Mouse (Mus musculus) MEL (cell line): ENCODE measurements around the gene 1700029J07Rik. TPM values are rescaled to one million over a fixed set of nuclear protein-coding genes. Genes with fewer than 3 reads are reported as not detected.
A peak's percentile ranks its signal among the peaks of the same experiment; 100 is the strongest.

Source experiments
- DNase-seq: peaks from one replicate; pipeline ENCODE4 v3.0.0; 2011; ENCODE audit warnings: low read depth, low spot score
- H3K27ac ChIP-seq: 2 replicates; pipeline ENCODE4 v1.5.1; 2012; ENCODE audit warnings: low read depth, mild to moderate bottlenecking, control low read depth, low read length, moderate library complexity; ENCODE audit not compliant: control insufficient read depth
- H3K27me3 ChIP-seq, 2 experiments: fragments of 150-350 bp in 1 of 2; sonication (generic) in 1 of 2; 2 replicates each; pipeline ENCODE4 v1.6.1; 2012; ENCODE audit warnings: low read length in 2 of 2, mild to moderate bottlenecking in 2 of 2, improper control_type of control experiment in 1 of 2, moderate library complexity in 1 of 2; ENCODE audit not compliant: insufficient read depth in 2 of 2, control insufficient read depth in 1 of 2
- H3K36me3 ChIP-seq, 2 experiments: 2 replicates each; pipeline ENCODE4 v1.6.1; 2012 to 2014; ENCODE audit warnings: low read length in 2 of 2, improper control_type of control experiment in 1 of 2, inconsistent platforms in 1 of 2, mild to moderate bottlenecking in 1 of 2; ENCODE audit not compliant: insufficient read depth in 2 of 2, control insufficient read depth in 1 of 2
- H3K4me1 ChIP-seq, 2 experiments: fragments of 150-350 bp in 1 of 2; sonication (generic) in 1 of 2; 2 replicates each; pipeline ENCODE4 v1.6.1; 2012; ENCODE audit warnings: low read length in 2 of 2, improper control_type of control experiment in 1 of 2, mild to moderate bottlenecking in 1 of 2; ENCODE audit not compliant: insufficient read depth in 2 of 2, control insufficient read depth in 1 of 2
- H3K4me3 ChIP-seq, 2 experiments: fragments of 150-350 bp in 1 of 2; sonication (generic) in 1 of 2; 2 replicates each; pipeline ENCODE4 v1.5.1; 2012; ENCODE audit warnings: low read depth in 2 of 2, low read length in 2 of 2, mild to moderate bottlenecking in 2 of 2, moderate library complexity in 2 of 2, control low read depth in 1 of 2, improper control_type of control experiment in 1 of 2; ENCODE audit not compliant: control insufficient read depth in 1 of 2, insufficient read depth in 1 of 2
- H3K79me2 ChIP-seq: 2 replicates; pipeline ENCODE4 v1.6.1; 2012; ENCODE audit warnings: mild to moderate bottlenecking, low read length, moderate library complexity; ENCODE audit not compliant: control insufficient read depth, poor library complexity, insufficient read depth
- H3K9ac ChIP-seq: 2 replicates; pipeline ENCODE4 v1.6.1; 2012; ENCODE audit warnings: low read depth, mild to moderate bottlenecking, control low read depth, low read length, moderate library complexity; ENCODE audit not compliant: control insufficient read depth, poor library complexity, severe bottlenecking
- H3K9me3 ChIP-seq: fragments of 150-350 bp; sonication (generic); replicated peaks from 2 replicates; pipeline ENCODE4 v1.6.1; 2012; ENCODE audit warnings: mild to moderate bottlenecking, low read length, improper control_type of control experiment, moderate library complexity; ENCODE audit not compliant: insufficient read depth
- CHD2 ChIP-seq: IDR thresholded peaks from 2 replicates; pipeline ENCODE4 v1.6.1; 2011; ENCODE audit warnings: low read length, improper control_type of control experiment
- ELF1 ChIP-seq: IDR thresholded peaks from 2 replicates; pipeline ENCODE4 v1.6.1; 2014; ENCODE audit warnings: low read depth, mild to moderate bottlenecking, inconsistent platforms, low read length, improper control_type of control experiment, moderate library complexity
- EP300 ChIP-seq, 2 experiments: IDR thresholded peaks; 2 replicates each; pipeline ENCODE4 v1.6.1; 2011; ENCODE audit warnings: improper control_type of control experiment in 2 of 2, low read length in 2 of 2, low read depth in 1 of 2, mild to moderate bottlenecking in 1 of 2
- ETS1 ChIP-seq: IDR thresholded peaks from 2 replicates; pipeline ENCODE4 v1.6.1; 2012; ENCODE audit warnings: low read depth, mild to moderate bottlenecking, inconsistent platforms, low read length, improper control_type of control experiment, moderate library complexity
- GABPA ChIP-seq: IDR thresholded peaks from 2 replicates; pipeline ENCODE4 v1.6.1; 2012; ENCODE audit warnings: low read depth, mild to moderate bottlenecking, inconsistent platforms, low read length, improper control_type of control experiment, moderate library complexity
- GATA1 ChIP-seq: IDR thresholded peaks from 2 replicates; pipeline ENCODE4 v1.6.1; 2011; ENCODE audit warnings: low read depth, low read length, improper control_type of control experiment
- JUND ChIP-seq: IDR thresholded peaks from 2 replicates; pipeline ENCODE4 v1.6.1; 2011; ENCODE audit warnings: low read depth, mild to moderate bottlenecking, improper control_type of control experiment, low read length
- KAT2A ChIP-seq: conservative IDR thresholded peaks from 2 replicates; pipeline ENCODE4 v1.6.1; 2012; ENCODE audit warnings: low read depth, low read length, improper control_type of control experiment, inconsistent platforms
- MAX ChIP-seq: IDR thresholded peaks from 2 replicates; pipeline ENCODE4 v1.6.1; 2011; ENCODE audit warnings: low read length, improper control_type of control experiment
- MEF2A ChIP-seq: IDR thresholded peaks from 2 replicates; pipeline ENCODE4 v1.6.1; 2014; ENCODE audit warnings: low read depth, mild to moderate bottlenecking, inconsistent platforms, low read length, improper control_type of control experiment; ENCODE audit not compliant: poor library complexity, insufficient replicate concordance, severe bottlenecking; ENCODE audit errors: extremely low read depth
- MXI1 ChIP-seq: IDR thresholded peaks from 2 replicates; pipeline ENCODE4 v1.6.1; 2011; ENCODE audit warnings: mild to moderate bottlenecking, low read depth, low read length, improper control_type of control experiment
- MYB ChIP-seq: IDR thresholded peaks from 2 replicates; pipeline ENCODE4 v1.6.1; 2011; ENCODE audit warnings: mild to moderate bottlenecking, low read depth, low read length, improper control_type of control experiment
- MYC ChIP-seq: IDR thresholded peaks from 2 replicates; pipeline ENCODE4 v1.6.1; 2011; ENCODE audit warnings: low read depth, mild to moderate bottlenecking, low read length, improper control_type of control experiment, moderate library complexity
- NELFE ChIP-seq: IDR thresholded peaks from 2 replicates; pipeline ENCODE4 v1.6.1; 2011; ENCODE audit warnings: low read depth, low read length, improper control_type of control experiment
- POLR2A ChIP-seq, 2 experiments: IDR thresholded peaks; 2 replicates each; pipeline ENCODE4 v1.6.1; 2011 to 2012; ENCODE audit warnings: low read length in 2 of 2, mild to moderate bottlenecking in 2 of 2, control low read depth in 1 of 2, improper control_type of control experiment in 1 of 2, low read depth in 1 of 2, moderate library complexity in 1 of 2; ENCODE audit not compliant: control insufficient read depth in 1 of 2, insufficient read depth in 1 of 2, poor library complexity in 1 of 2
- POLR2AphosphoS2 ChIP-seq: IDR thresholded peaks from 2 replicates; pipeline ENCODE4 v1.6.1; 2011; ENCODE audit warnings: low read length, improper control_type of control experiment
- RAD21 ChIP-seq: IDR thresholded peaks from 2 replicates; pipeline ENCODE4 v1.6.1; 2011; ENCODE audit warnings: mild to moderate bottlenecking, low read depth, low read length, improper control_type of control experiment
- SMC3 ChIP-seq: IDR thresholded peaks from 2 replicates; pipeline ENCODE4 v1.6.1; 2011; ENCODE audit warnings: low read depth, low read length, improper control_type of control experiment
- TAL1 ChIP-seq: IDR thresholded peaks from 2 replicates; pipeline ENCODE4 v1.6.1; 2012; ENCODE audit warnings: mild to moderate bottlenecking, inconsistent platforms, low read length, moderate library complexity, mixed read lengths
- TBP ChIP-seq: IDR thresholded peaks from 2 replicates; pipeline ENCODE4 v1.8.0; 2011; ENCODE audit warnings: low read depth, low read length, improper control_type of control experiment
- TCF12 ChIP-seq: IDR thresholded peaks from 2 replicates; pipeline ENCODE4 v1.6.1; 2014; ENCODE audit warnings: low read depth, mild to moderate bottlenecking, inconsistent platforms, low read length, improper control_type of control experiment, moderate library complexity
- UBTF ChIP-seq: IDR thresholded peaks from 2 replicates; pipeline ENCODE4 v1.6.1; 2012; ENCODE audit warnings: low read depth, mild to moderate bottlenecking, inconsistent platforms, low read length, improper control_type of control experiment, moderate library complexity, borderline replicate concordance; ENCODE audit not compliant: insufficient read depth
- USF1 ChIP-seq: IDR thresholded peaks from 2 replicates; pipeline ENCODE4 v1.6.1; 2014; ENCODE audit warnings: low read depth, mild to moderate bottlenecking, inconsistent platforms, low read length, improper control_type of control experiment, moderate library complexity
- USF2 ChIP-seq, 2 experiments: IDR thresholded peaks; 2 replicates each; pipeline ENCODE4 v1.6.1; 2011 to 2012; ENCODE audit warnings: improper control_type of control experiment in 2 of 2, low read length in 2 of 2, borderline replicate concordance in 1 of 2, inconsistent platforms in 1 of 2, low read depth in 1 of 2, mild to moderate bottlenecking in 1 of 2; ENCODE audit not compliant: insufficient read depth in 1 of 2
- ZC3H11A ChIP-seq: IDR thresholded peaks from 2 replicates; pipeline ENCODE4 v1.6.1; 2012; ENCODE audit warnings: low read depth, mild to moderate bottlenecking, inconsistent platforms, low read length, improper control_type of control experiment
- polyA plus RNA-seq, 2 experiments: library from polyadenylated mRNA; stranded (reverse) in 1 of 2; unstranded in 1 of 2; fragments of >175 nt in 1 of 2; fragments of >200 nt in 1 of 2; gene quantifications; 2 replicates each; pipeline versions ENCODE4 v1.2.1 to v1.2.4; 2012; ENCODE audit warnings: low replicate concordance in 2 of 2, low read depth in 1 of 2; ENCODE audit not compliant: insufficient read length in 2 of 2, insufficient read depth in 1 of 2, missing spikeins in 1 of 2
- total RNA-seq: library from RNA; depleted of rRNA; stranded (reverse); fragments of 300-350 nt; gene quantifications from 2 replicates; pipeline ENCODE4 v1.2.3, GENCODE M21; 2012

The 1700029J07Rik gene
- total and polyA plus RNA-seq, 3 experiments: 0.81 to 1.5 TPM; not detected in 1

DNA sequence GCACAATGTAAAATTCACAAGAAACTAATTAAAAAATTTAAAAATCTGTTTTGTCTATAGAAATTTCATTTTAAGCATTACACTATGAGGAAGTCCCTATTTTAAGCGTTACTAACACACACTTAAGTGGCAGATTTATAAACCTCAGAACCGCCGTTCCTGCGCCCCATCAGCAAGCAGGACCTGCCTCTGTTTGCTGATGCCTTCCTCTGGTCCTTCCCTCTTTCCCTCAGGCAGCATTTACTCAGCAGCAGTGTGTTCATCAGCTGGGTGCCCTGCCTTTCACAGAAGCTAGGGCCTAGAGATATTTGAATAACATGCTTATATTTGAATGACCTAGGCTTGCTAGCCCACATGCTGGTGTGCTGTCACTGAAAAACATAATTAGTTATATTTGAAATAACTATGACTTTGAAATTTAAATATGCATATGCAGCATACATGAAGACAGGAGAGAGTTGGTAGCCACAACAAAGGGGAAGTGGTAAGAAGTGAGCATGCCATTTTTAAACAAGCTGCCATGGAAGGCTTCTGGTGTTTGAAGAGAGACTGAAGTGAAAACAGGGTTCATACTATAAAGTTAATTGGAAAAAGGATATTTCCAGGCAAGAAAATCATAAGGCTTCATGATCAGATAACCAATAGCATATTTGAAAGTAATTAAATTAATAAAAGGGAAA lies 15.7 kb upstream of the 1700029J07Rik start:
- DNase-seq: peak; percentile 50
- no peak overlapping the region for H3K4me3 ChIP-seq
- TF ChIP-seq RAD21: no peak
- TF ChIP-seq TBP: no peak
- TF ChIP-seq MXI1: no peak
- TF ChIP-seq MYC: no peak
- TF ChIP-seq POLR2AphosphoS2: no peak
- no peak for TF ChIP-seq CHD2
- TF ChIP-seq MYB: no peak
- no peak for TF ChIP-seq MEF2A
- TF ChIP-seq EP300 (IDR thresholded peaks at IDR 0.05; ENCODE audit: low read depth in 1 of 2, low read length in 2 of 2): no peak
- TF ChIP-seq USF1: no peak
- no peak for TF ChIP-seq ELF1
- TF ChIP-seq KAT2A: no peak
- no peak for TF ChIP-seq JUND
- no peak for TF ChIP-seq UBTF
- no peak for TF ChIP-seq USF2 (IDR thresholded peaks at IDR 0.05; ENCODE audit: borderline replicate concordance in 1 of 2, insufficient read depth in 1 of 2, low read depth in 1 of 2, low read length in 2 of 2)
- no peak for TF ChIP-seq SMC3
- no peak for TF ChIP-seq ZC3H11A
- H3K27me3 ChIP-seq: no peaks in the 10 kb centered on the region
- no peaks in the 10 kb centered on the region for H3K9me3 ChIP-seq
- peaks cover 0 to 7% of the 10 kb centered on the region in 2 experiments; a peak in 2 of 4 replicates for H3K4me1 ChIP-seq
- H3K27ac ChIP-seq: no peak overlapping the region
- H3K36me3 ChIP-seq: peaks cover 6 to 32% of the 10 kb centered on the region in 2 experiments; a peak in 3 of 4 replicates
- H3K79me2 ChIP-seq: no peaks in the 10 kb centered on the region
- H3K9ac ChIP-seq: no peak overlapping the region

DNA sequence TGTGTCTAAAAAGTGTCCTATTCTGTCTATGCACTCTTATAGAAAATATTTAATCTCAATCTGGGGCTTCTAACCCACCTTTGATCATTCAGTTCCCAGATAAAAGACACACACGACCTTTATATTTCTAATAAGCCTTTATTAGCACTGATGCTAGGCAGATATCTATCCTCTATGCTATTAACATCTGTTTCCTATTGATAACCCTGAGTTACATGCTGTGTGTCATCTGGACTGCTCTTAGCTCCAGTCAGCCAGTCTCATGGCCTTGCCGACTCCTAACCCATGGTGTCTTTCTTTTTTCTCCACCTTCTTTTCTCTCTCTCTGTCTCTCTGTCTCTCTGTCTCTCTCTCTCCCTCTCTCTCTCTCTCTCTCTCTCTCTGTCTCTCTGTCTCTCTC lies 13.1 kb upstream of the 1700029J07Rik start:
- TF ChIP-seq SMC3 (no peak), MYC (no peak), MAX (no peak), TBP (no peak), TCF12 (peak; percentile 20; the same call in 1 of the 2 replicates), MXI1 (no peak), RAD21 (no peak), JUND (no peak), POLR2AphosphoS2 (no peak), GATA1 (peak; percentile 17; the same call in 1 of the 2 replicates), GABPA (no peak), MYB (no peak), ETS1 (0 out of 2 replicates have a peak, but pooled peaks have one; percentile 17), TAL1 (peak; percentile 17; the same call in 1 of the 2 replicates), NELFE (no peak), POLR2A (IDR thresholded peaks at IDR 0.05; ENCODE audit: control insufficient read depth in 1 of 2, insufficient read depth in 1 of 2, low read depth in 1 of 2, low read length in 2 of 2, poor library complexity in 1 of 2) (no peak)
- Histone ChIP-seq H3K27ac (no peak overlapping the region), H3K36me3 (peaks cover 6 to 40% of the 10 kb centered on the region in 2 experiments; a peak in 3 of 4 replicates), H3K27me3 (no peaks in the 10 kb centered on the region), H3K79me2 (no peaks in the 10 kb centered on the region), H3K9me3 (no peaks in the 10 kb centered on the region), H3K9ac (no peak overlapping the region), H3K4me3 (no peak overlapping the region), H3K4me1 (peaks cover 0 to 7% of the 10 kb centered on the region in 2 experiments; a peak in 2 of 4 replicates)
- no peak for DNase-seq
